Mouse (Mus musculus) ES-Bruce4 (cell line): ENCODE data around the gene Fasl.

Experiments used
- CTCF ChIP-seq: IDR thresholded peaks from one replicate; pipeline ENCODE4 v1.8.1; 2011; ENCODE audit warnings: low read depth, low read length
- EP300 ChIP-seq: IDR thresholded peaks from 2 replicates; pipeline ENCODE4 v1.6.1; 2011; ENCODE audit warnings: low read depth, low read length; ENCODE audit not compliant: insufficient read depth
- POLR2A ChIP-seq: IDR thresholded peaks from one replicate; pipeline ENCODE4 v1.8.1; 2011; ENCODE audit warnings: low read length; ENCODE audit not compliant: insufficient read depth

DNA sequence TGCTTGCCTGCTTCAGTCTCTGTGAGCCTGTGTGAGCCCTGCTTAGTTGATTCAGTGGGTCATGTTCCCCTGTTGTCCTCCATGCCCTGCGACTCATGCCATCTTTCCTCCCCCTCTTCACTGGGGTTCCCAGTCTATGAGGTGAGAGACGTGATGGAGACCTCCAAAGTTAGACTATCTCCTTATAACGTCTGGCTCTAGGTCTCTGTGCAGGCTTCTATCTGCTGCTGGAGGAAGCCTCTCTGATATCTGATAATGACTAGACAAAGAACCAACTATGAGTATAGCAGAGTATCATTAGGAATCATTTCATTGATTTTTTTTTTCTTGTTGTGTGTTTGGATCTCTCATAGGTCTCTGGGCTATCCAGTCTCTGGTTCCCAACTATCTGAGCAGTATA, 31.7 kb downstream of the Fasl start:
- no peak for TF ChIP-seq POLR2A
- TF ChIP-seq EP300 = no peak
- TF ChIP-seq CTCF = no peak
